Mouse (Mus musculus) small intestine, adult 2 months (tissue): ENCODE measurements around the gene Rtn4ip1.

Experiments used
- CTCF ChIP-seq: fragments of 200-500 bp; IDR thresholded peaks from 2 replicates; pipeline ENCODE4 v1.5.1; 2012; ENCODE audit warnings: low read depth, mild to moderate bottlenecking, control low read depth, inconsistent platforms, low read length, moderate library complexity, mixed read lengths; ENCODE audit not compliant: insufficient replicate concordance, insufficient read length; ENCODE audit errors: extremely low read depth
- POLR2A ChIP-seq: fragments of 200-500 bp; IDR thresholded peaks from 2 replicates; pipeline ENCODE4 v1.6.1; 2012; ENCODE audit warnings: low read depth, mild to moderate bottlenecking, control low read depth, inconsistent platforms, low read length, moderate library complexity

- TF ChIP-seq POLR2A: no peak
- no peak for TF ChIP-seq CTCF
These were observed 3.0 kb downstream of the Rtn4ip1 start for GRCm38 (mm10) chr10:43904569-43904968.
